Mouse (Mus musculus): ENCODE measurements around the gene Bsn. TPM values are rescaled to one million over a fixed set of nuclear protein-coding genes. Genes with fewer than 3 reads are reported as not detected.
A peak's percentile ranks its signal among the peaks of the same experiment; 100 is the strongest.

The Bsn gene
- polyA plus RNA-seq, 1 experiment from 2014 or later = 0.06 TPM

GRCm38 (mm10) chr9:108052885-108053664, 137.1 kb downstream of the Bsn start, which contains the start of gene Amigo3:
Amigo3 (plus strand) TSS chr9:108053159.
- no peaks in the 10 kb centered on the region for H3K27me3 ChIP-seq (replicated peaks; ENCODE audit: insufficient read depth, low read length)
- H3K9me3 ChIP-seq (ENCODE audit: low read length) = no peaks in the 10 kb centered on the region
- H3K9ac ChIP-seq (replicated peaks; ENCODE audit: low read depth) = no peak within 1 kb of the TSS
- peak within 1 kb of the TSS; percentile 39 for H3K4me2 ChIP-seq (replicated peaks; ENCODE audit: low read depth, low read length)
- H3K36me3 ChIP-seq (ENCODE audit: insufficient read depth, low read length) = peaks cover 15% of the 10 kb centered on the region; the same call in 1 of the 2 replicates
- H3K4me3 ChIP-seq (ENCODE audit: low read depth, low read length) = no peak within 1 kb of the TSS
- DNase-seq (ENCODE audit: low spot score) (peak; percentile 98), ATAC-seq (peak; percentile 74)
- H3K27ac ChIP-seq (ENCODE audit: low read length) = 0 out of 2 replicates have a peak within 1 kb of the TSS, but pooled peaks have one; percentile 39
- no peak for TF ChIP-seq EP300 (IDR thresholded peaks at IDR 0.05)
- peak; percentile 97 for TF ChIP-seq CTCF (IDR thresholded peaks at IDR 0.05)
- H3K4me1 ChIP-seq (ENCODE audit: insufficient read depth, low read depth, low read length) = peaks cover 7% of the 10 kb centered on the region; the same call in 1 of the 2 replicates
- WGBS = 52% methylated on average over 20 of the region's 20 CpGs

- Histone ChIP-seq H3K27ac (ENCODE audit: low read length) (no peak overlapping the region), H3K4me2 (replicated peaks; ENCODE audit: low read depth, low read length) (no peak overlapping the region), H3K9me3 (ENCODE audit: low read length) (no peaks in the 10 kb centered on the region), H3K4me1 (ENCODE audit: insufficient read depth, low read depth, low read length) (peaks cover 7% of the 10 kb centered on the region; the same call in 1 of the 2 replicates), H3K9ac (replicated peaks; ENCODE audit: low read depth) (no peak overlapping the region), H3K27me3 (replicated peaks; ENCODE audit: insufficient read depth, low read length) (no peaks in the 10 kb centered on the region), H3K36me3 (ENCODE audit: insufficient read depth, low read length) (peaks cover 12% of the 10 kb centered on the region; the same call in 1 of the 2 replicates), H3K4me3 (ENCODE audit: low read depth, low read length) (no peak overlapping the region)
- ATAC-seq (no peak), DNase-seq (ENCODE audit: low spot score) (no peak)
- 75% methylated on average over 7 of the region's 7 CpGs for WGBS
- TF ChIP-seq EP300 (IDR thresholded peaks at IDR 0.05) (no peak), CTCF (IDR thresholded peaks at IDR 0.05) (no peak)
These were observed 137.8 kb downstream of the Bsn start for GRCm38 (mm10) chr9:108052411-108052810.

- WGBS = 83% methylated on average over 4 of the region's 4 CpGs
- no peak overlapping the region for H3K9ac ChIP-seq (replicated peaks; ENCODE audit: low read depth)
These were observed 138.3 kb downstream of the Bsn start for GRCm38 (mm10) chr9:108051931-108052220.

GRCm38 (mm10) chr9:108051184-108051930, 138.8 kb downstream of the Bsn start:
- Histone ChIP-seq H3K9ac (replicated peaks; ENCODE audit: low read depth) (no peak overlapping the region), H3K4me3 (ENCODE audit: low read depth, low read length) (no peak overlapping the region), H3K9me3 (ENCODE audit: low read length) (no peaks in the 10 kb centered on the region), H3K36me3 (ENCODE audit: insufficient read depth, low read length) (peaks cover 5% of the 10 kb centered on the region; the same call in 1 of the 2 replicates), H3K27ac (ENCODE audit: low read length) (no peak overlapping the region), H3K27me3 (replicated peaks; ENCODE audit: insufficient read depth, low read length) (no peaks in the 10 kb centered on the region), H3K4me1 (ENCODE audit: insufficient read depth, low read depth, low read length) (peaks cover 7% of the 10 kb centered on the region; the same call in 1 of the 2 replicates), H3K4me2 (replicated peaks; ENCODE audit: low read depth, low read length) (no peak overlapping the region)
- ATAC-seq (no peak), DNase-seq (ENCODE audit: low spot score) (no peak)
- 92% methylated on average over 15 of the region's 15 CpGs for WGBS
- TF ChIP-seq CTCF (IDR thresholded peaks at IDR 0.05) = no peak
- no peak for TF ChIP-seq EP300 (IDR thresholded peaks at IDR 0.05)

More at GRCm38 (mm10) chr9:108051931-108052220, 138.3 kb downstream of the Bsn start:
- H3K27me3 ChIP-seq (replicated peaks; ENCODE audit: insufficient read depth, low read length) = no peaks in the 10 kb centered on the region
- no peak overlapping the region for H3K4me2 ChIP-seq (replicated peaks; ENCODE audit: low read depth, low read length)
- TF ChIP-seq CTCF (IDR thresholded peaks at IDR 0.05) (no peak), EP300 (IDR thresholded peaks at IDR 0.05) (no peak)
- H3K4me3 ChIP-seq (ENCODE audit: low read depth, low read length) = no peak overlapping the region
- H3K4me1 ChIP-seq (ENCODE audit: insufficient read depth, low read depth, low read length) = peaks cover 7% of the 10 kb centered on the region; the same call in 1 of the 2 replicates
- DNase-seq (ENCODE audit: low spot score) = no peak
- H3K27ac ChIP-seq (ENCODE audit: low read length) = no peak overlapping the region
- peaks cover 10% of the 10 kb centered on the region; the same call in 1 of the 2 replicates for H3K36me3 ChIP-seq (ENCODE audit: insufficient read depth, low read length)
- no peak for ATAC-seq
- no peaks in the 10 kb centered on the region for H3K9me3 ChIP-seq (ENCODE audit: low read length)

GRCm38 (mm10) chr9:108049561-108050251, 140.5 kb downstream of the Bsn start:
- Histone ChIP-seq H3K4me3 (ENCODE audit: low read depth, low read length) (peak overlapping the region; percentile 65), H3K36me3 (ENCODE audit: insufficient read depth, low read length) (peaks cover 13% of the 10 kb centered on the region), H3K4me2 (replicated peaks; ENCODE audit: low read depth, low read length) (peak overlapping the region; percentile 90), H3K9me3 (ENCODE audit: low read length) (no peaks in the 10 kb centered on the region), H3K27ac (ENCODE audit: low read length) (peak overlapping the region; percentile 64; the same call in 1 of the 2 replicates), H3K4me1 (ENCODE audit: insufficient read depth, low read depth, low read length) (peaks cover 7% of the 10 kb centered on the region; the same call in 1 of the 2 replicates), H3K9ac (replicated peaks; ENCODE audit: low read depth) (peak overlapping the region; percentile 76), H3K27me3 (replicated peaks; ENCODE audit: insufficient read depth, low read length) (no peaks in the 10 kb centered on the region)
- no peak for DNase-seq (ENCODE audit: low spot score)
- TF ChIP-seq CTCF (IDR thresholded peaks at IDR 0.05) (no peak), EP300 (IDR thresholded peaks at IDR 0.05) (no peak)
- no peak for ATAC-seq
- 40% methylated on average over 15 of the region's 15 CpGs for WGBS
